Mouse (Mus musculus) ES-E14 (cell line): ENCODE measurements around the gene Lhfpl3.

Source experiments
- HCFC1 ChIP-seq: IDR thresholded peaks from 2 replicates; pipeline ENCODE4 v1.6.1; 2012; ENCODE audit warnings: low read length, inconsistent platforms, borderline replicate concordance; ENCODE audit not compliant: insufficient read depth
- MAFK ChIP-seq: IDR thresholded peaks from 2 replicates; pipeline ENCODE4 v1.6.1; 2014; ENCODE audit warnings: mild to moderate bottlenecking, low read depth, low read length, inconsistent platforms; ENCODE audit not compliant: insufficient read depth
- ZC3H11A ChIP-seq: IDR thresholded peaks from 2 replicates; pipeline ENCODE4 v1.6.1; 2012; ENCODE audit warnings: low read depth, mild to moderate bottlenecking, inconsistent platforms, low read length, borderline replicate concordance
- ZNF384 ChIP-seq: IDR thresholded peaks from 2 replicates; pipeline ENCODE4 v1.6.1; 2012; ENCODE audit warnings: low read depth, low read length, inconsistent platforms

GRCm38 (mm10) chr5:23255816-23256418 lies 510.1 kb downstream of the Lhfpl3 start:
- TF ChIP-seq ZC3H11A (no peak), MAFK (no peak), HCFC1 (no peak), ZNF384 (no peak)
